Mouse (Mus musculus) liver, embryonic 14.5 days (tissue): ENCODE results near the gene Dusp8. TPM values are rescaled to one million over a fixed set of nuclear protein-coding genes. Genes with fewer than 3 reads are reported as not detected.
A peak's percentile ranks its signal among the peaks of the same experiment; 100 is the strongest.

Experiments
- ATAC-seq: fragments of 200-750 bp; cut with Nextera tagmentation; 2 replicates; pipeline ENCODE4 v1.8.0; 2017; ENCODE audit warnings: moderate number of reproducible peaks, mild to moderate bottlenecking, moderate library complexity; ENCODE audit not compliant: insufficient read depth
- DNase-seq, 3 experiments: peaks; one replicate each; pipeline ENCODE4 v3.0.0-alpha.2; 2012 to 2013; ENCODE audit warnings: low read depth in 3 of 3, low spot score in 3 of 3
- H3K27ac ChIP-seq: fragments of 300-500 bp; sonication (generic); 2 replicates; pipeline ENCODE4 v1.5.1; 2014; ENCODE audit warnings: moderate library complexity, mild to moderate bottlenecking, control low read depth, inconsistent platforms
- H3K27me3 ChIP-seq: fragments of 300-500 bp; sonication (generic); 2 replicates; pipeline ENCODE4 v1.6.1; 2014; ENCODE audit warnings: mild to moderate bottlenecking, low read length, moderate library complexity; ENCODE audit not compliant: control insufficient read depth, insufficient read depth
- H3K36me3 ChIP-seq: fragments of 300-500 bp; sonication (generic); replicated peaks from 2 replicates; pipeline ENCODE4 v1.6.1; 2014; ENCODE audit warnings: low read depth; ENCODE audit not compliant: control insufficient read depth, insufficient read depth
- H3K4me1 ChIP-seq, 2 experiments: fragments of 200-500 bp in 1 of 2; fragments of 300-500 bp in 1 of 2; sonication (generic) in 1 of 2; replicated peaks; 2 replicates each; pipeline ENCODE4 v1.6.1; 2012 to 2014; ENCODE audit warnings: antibody characterized with exemption in 1 of 2, inconsistent platforms in 1 of 2, low read length in 1 of 2; ENCODE audit not compliant: control insufficient read depth in 2 of 2, insufficient read depth in 2 of 2
- H3K4me2 ChIP-seq: fragments of 300-500 bp; sonication (generic); 2 replicates; pipeline ENCODE4 v1.6.1; 2014; ENCODE audit warnings: low read depth, mild to moderate bottlenecking, control low read depth, moderate library complexity
- H3K4me3 ChIP-seq, 2 experiments: fragments of 200-500 bp in 1 of 2; fragments of 300-500 bp in 1 of 2; sonication (generic) in 1 of 2; 2 replicates each; pipeline ENCODE4 v1.5.1; 2012 to 2014; ENCODE audit warnings: low read depth in 2 of 2, low read length in 2 of 2, mild to moderate bottlenecking in 2 of 2, control low read depth in 1 of 2, inconsistent platforms in 1 of 2, moderate library complexity in 1 of 2; ENCODE audit not compliant: insufficient read depth in 1 of 2
- H3K9ac ChIP-seq: fragments of 300-500 bp; sonication (generic); replicated peaks from 2 replicates; pipeline ENCODE4 v1.6.1; 2014; ENCODE audit warnings: mild to moderate bottlenecking, control low read depth, moderate library complexity
- H3K9me3 ChIP-seq: fragments of 300-500 bp; sonication (generic); 2 replicates; pipeline ENCODE4 v1.6.1; 2016; ENCODE audit warnings: low read length, mixed read lengths; ENCODE audit not compliant: control insufficient read depth
- CTCF ChIP-seq: IDR thresholded peaks from 2 replicates; pipeline ENCODE4 v1.5.1; 2016; ENCODE audit warnings: antibody characterized with exemption, low read depth, control low read depth
- EP300 ChIP-seq: IDR thresholded peaks from 2 replicates; pipeline ENCODE4 v1.6.1; 2016; ENCODE audit warnings: antibody characterized with exemption, low read depth
- WGBS: fragments of 180-500 bp; shearing (Covaris S2); extraction: QIAGEN DNeasy Blood & Tissue Kit; methylation state at CpG from one replicate; pipeline ENCODE4 v1.1.7; 2014; ENCODE audit not compliant: insufficient replicate concordance; 5-methylcytosine and 5-hydroxymethylcytosine counted together
- polyA plus RNA-seq, 2 experiments: library from polyadenylated mRNA; depleted of rRNA in 1 of 2; stranded (reverse) in 1 of 2; unstranded in 1 of 2; fragments of >200 nt; fragmentation: Nextera tagmentation in 1 of 2; extraction: Ambion mirVana in 1 of 2; gene quantifications; 2 replicates each; pipeline versions ENCODE4 v1.2.1 to v1.2.3; 2012 to 2014

The Dusp8 gene
- polyA plus RNA-seq, 2 experiments, result 2.5 to 3.8 TPM

DNA sequence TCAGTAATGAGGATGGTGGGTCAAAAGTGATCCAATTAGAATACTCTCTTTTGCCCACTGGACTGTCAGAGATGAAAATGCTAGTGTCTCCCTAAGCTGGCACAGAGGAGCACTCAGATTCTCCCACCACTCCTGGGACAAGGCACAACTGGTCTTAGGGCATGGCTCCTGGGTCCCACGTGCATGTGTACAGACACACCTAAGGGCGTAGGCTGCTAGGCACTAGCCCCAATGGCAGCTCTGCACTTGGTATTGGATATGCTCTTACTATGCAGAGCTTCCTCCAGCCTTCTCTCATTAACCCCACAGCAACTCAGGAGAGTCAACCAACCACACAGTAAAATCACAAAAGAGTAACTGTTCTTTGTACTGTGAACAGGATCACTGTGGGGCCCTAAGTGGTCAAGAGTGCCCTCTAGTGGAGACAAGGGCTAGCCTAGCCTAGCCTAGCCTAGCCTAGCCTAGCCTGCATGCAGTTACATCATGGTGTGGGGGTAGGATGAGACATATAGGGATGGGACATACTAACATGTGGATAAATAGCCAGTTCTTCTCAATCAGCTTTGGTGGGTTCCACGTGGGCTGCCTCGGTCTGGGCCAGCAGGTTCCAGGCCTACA lies 58.0 kb downstream of the Dusp8 start:
- DNase-seq (no peak), ATAC-seq (peak; percentile 79)
- Histone ChIP-seq H3K27ac (no peak overlapping the region), H3K4me3 (no peak overlapping the region), H3K27me3 (no peaks in the 10 kb centered on the region), H3K9ac (no peak overlapping the region), H3K9me3 (no peaks in the 10 kb centered on the region), H3K4me1 (0 out of 4 replicates have a peak, but pooled peaks cover 0 to 3% of the 10 kb centered on the region in 2 experiments), H3K4me2 (no peak overlapping the region), H3K36me3 (no peaks in the 10 kb centered on the region; the same call in 1 of the 2 replicates)
- TF ChIP-seq CTCF (peak; percentile 95), EP300 (no peak)
- WGBS, result 68% methylated on average over 4 of the region's 4 CpGs

- H3K36me3 ChIP-seq, result no peaks in the 10 kb centered on the region
- no peak for ATAC-seq
- no peaks in the 10 kb centered on the region for H3K27me3 ChIP-seq
- no peak overlapping the region for H3K4me3 ChIP-seq
- H3K9me3 ChIP-seq, result no peaks in the 10 kb centered on the region
- 0 out of 4 replicates have a peak, but pooled peaks cover 0 to 3% of the 10 kb centered on the region in 2 experiments for H3K4me1 ChIP-seq
- TF ChIP-seq CTCF (no peak), EP300 (no peak)
- no peak for DNase-seq
- 45% methylated on average over 2 of the region's 2 CpGs for WGBS
- no peak overlapping the region for H3K4me2 ChIP-seq
- no peak overlapping the region for H3K9ac ChIP-seq
- no peak overlapping the region for H3K27ac ChIP-seq
Measured at GRCm38 (mm10) chr7:142035048-142035811, 60.4 kb downstream of the Dusp8 start.

DNA sequence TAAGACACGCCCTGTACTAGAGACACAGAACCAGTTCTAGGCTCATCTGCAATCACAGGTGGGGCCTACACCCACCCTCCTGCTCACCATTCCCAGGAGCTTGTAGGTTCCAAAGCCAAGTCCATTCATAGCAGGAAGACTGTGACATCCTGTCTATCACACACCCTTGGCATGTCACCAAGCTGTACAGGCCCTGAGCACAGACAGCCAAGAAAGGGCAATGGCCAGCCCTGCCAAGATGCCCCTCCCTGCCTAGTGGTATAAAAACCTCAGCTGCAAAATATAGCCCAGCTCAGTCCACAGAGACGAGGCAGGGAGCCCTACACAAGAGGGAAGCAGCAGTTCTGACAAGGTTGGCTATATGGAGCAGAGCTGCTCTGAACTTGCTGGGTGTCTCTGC lies 61.4 kb downstream of the Dusp8 start:
- Histone ChIP-seq H3K4me2 (no peak overlapping the region), H3K27me3 (no peaks in the 10 kb centered on the region), H3K9ac (no peak overlapping the region), H3K27ac (no peak overlapping the region), H3K4me1 (0 out of 4 replicates have a peak, but pooled peaks cover 0 to 3% of the 10 kb centered on the region in 2 experiments), H3K36me3 (no peaks in the 10 kb centered on the region), H3K4me3 (no peak overlapping the region), H3K9me3 (no peaks in the 10 kb centered on the region)
- WGBS, result 65% methylated on average over 2 of the region's 2 CpGs
- no peak for DNase-seq
- no peak for ATAC-seq
- TF ChIP-seq CTCF (no peak), EP300 (no peak)

DNA sequence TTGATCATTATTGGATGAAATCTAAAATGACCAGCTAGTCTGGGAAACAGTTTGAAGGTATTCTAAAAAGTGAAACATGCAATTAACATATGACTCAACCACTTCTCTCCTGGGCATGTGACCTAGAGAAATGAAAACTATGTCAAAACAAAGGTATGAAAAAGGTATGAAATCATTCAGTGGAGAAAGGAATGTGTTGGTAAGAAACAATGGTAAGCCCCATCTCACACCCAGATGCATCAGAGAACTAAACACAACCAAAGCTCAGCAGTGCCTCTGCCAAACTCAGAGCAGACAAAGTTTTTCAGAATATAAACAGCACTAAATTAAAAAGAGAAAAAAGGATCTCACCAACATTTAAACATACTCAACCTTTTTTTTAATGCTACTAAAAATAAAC lies 65.6 kb downstream of the Dusp8 start:
- Histone ChIP-seq H3K9ac (no peak overlapping the region), H3K4me2 (no peak overlapping the region), H3K9me3 (no peaks in the 10 kb centered on the region), H3K27me3 (no peaks in the 10 kb centered on the region), H3K27ac (no peak overlapping the region), H3K4me3 (no peak overlapping the region), H3K36me3 (no peaks in the 10 kb centered on the region), H3K4me1 (peaks cover 0 to 17% of the 10 kb centered on the region in 2 experiments; a peak in 3 of 4 replicates)
- TF ChIP-seq CTCF, result no peak
- TF ChIP-seq EP300, result no peak
- ATAC-seq (no peak), DNase-seq (no peak)

Other genes with a start within 250 kb of the Dusp8 start
- 13.5 and 15.3 TPM in 2 replicates for gene Tollip, start 177.3 kb downstream of the Dusp8 start, polyA plus RNA-seq (2012; rRNA removed)
- 18.0 and 19.7 TPM in 2 replicates for gene Tollip, start 177.3 kb downstream of the Dusp8 start, polyA plus RNA-seq (2014; fragmentation: Nextera tagmentation; extraction: Ambion mirVana)
- gene Brsk2, start 146.1 kb downstream of the Dusp8 start, polyA plus RNA-seq (2012; rRNA removed), result 0.03 and 0.29 TPM in 2 replicates
- gene Brsk2, start 146.1 kb downstream of the Dusp8 start, polyA plus RNA-seq (2014; fragmentation: Nextera tagmentation; extraction: Ambion mirVana), result 0.05 and 0.10 TPM in 2 replicates
- 33.9 and 41.5 TPM in 2 replicates for gene Mob2, start 34.8 kb downstream of the Dusp8 start, polyA plus RNA-seq (2012; rRNA removed)
- 68.8 and 75.6 TPM in 2 replicates for gene Mob2, start 34.8 kb downstream of the Dusp8 start, polyA plus RNA-seq (2014; fragmentation: Nextera tagmentation; extraction: Ambion mirVana)
- not detected in 2 replicates for gene Gm45618, start 24.9 kb upstream of the Dusp8 start, polyA plus RNA-seq (2012; rRNA removed)
- not detected in 2 replicates for gene Gm45618, start 24.9 kb upstream of the Dusp8 start, polyA plus RNA-seq (2014; fragmentation: Nextera tagmentation; extraction: Ambion mirVana)
- not detected in 2 replicates for gene Gm39115, start 40.2 kb upstream of the Dusp8 start, polyA plus RNA-seq (2012; rRNA removed)
- gene Gm39115, start 40.2 kb upstream of the Dusp8 start, polyA plus RNA-seq (2014; fragmentation: Nextera tagmentation; extraction: Ambion mirVana), result not detected in 2 replicates
- gene Gm45337, start 48.8 kb upstream of the Dusp8 start, polyA plus RNA-seq (2012; rRNA removed), result not detected in 2 replicates
- not detected in 2 replicates for gene Gm45337, start 48.8 kb upstream of the Dusp8 start, polyA plus RNA-seq (2014; fragmentation: Nextera tagmentation; extraction: Ambion mirVana)
- gene Gm29735, start 61.3 kb upstream of the Dusp8 start, polyA plus RNA-seq (2012; rRNA removed), result not detected in 2 replicates
- gene Gm29735, start 61.3 kb upstream of the Dusp8 start, polyA plus RNA-seq (2014; fragmentation: Nextera tagmentation; extraction: Ambion mirVana), result not detected in 2 replicates
- gene Gm4553, start 69.9 kb upstream of the Dusp8 start, polyA plus RNA-seq (2012; rRNA removed), result not detected in 2 replicates
- gene Gm4553, start 69.9 kb upstream of the Dusp8 start, polyA plus RNA-seq (2014; fragmentation: Nextera tagmentation; extraction: Ambion mirVana), result not detected in 2 replicates
- not detected in 2 replicates for gene Krtap5-2, start 80.2 kb upstream of the Dusp8 start, polyA plus RNA-seq (2012; rRNA removed)
- gene Krtap5-2, start 80.2 kb upstream of the Dusp8 start, polyA plus RNA-seq (2014; fragmentation: Nextera tagmentation; extraction: Ambion mirVana), result not detected in 2 replicates
- not detected in 2 replicates for gene Gm10153, start 94.5 kb upstream of the Dusp8 start, polyA plus RNA-seq (2012; rRNA removed)
- not detected in 2 replicates for gene Gm10153, start 94.5 kb upstream of the Dusp8 start, polyA plus RNA-seq (2014; fragmentation: Nextera tagmentation; extraction: Ambion mirVana)
- gene Krtap5-3, start 105.5 kb upstream of the Dusp8 start, polyA plus RNA-seq (2012; rRNA removed), result not detected in 2 replicates
- gene Krtap5-3, start 105.5 kb upstream of the Dusp8 start, polyA plus RNA-seq (2014; fragmentation: Nextera tagmentation; extraction: Ambion mirVana), result not detected in 2 replicates
- gene Gm7579, start 116.0 kb upstream of the Dusp8 start, polyA plus RNA-seq (2012; rRNA removed), result not detected in 2 replicates
- gene Gm7579, start 116.0 kb upstream of the Dusp8 start, polyA plus RNA-seq (2014; fragmentation: Nextera tagmentation; extraction: Ambion mirVana), result not detected in 2 replicates
- gene Krtap5-5, start 134.1 kb upstream of the Dusp8 start, polyA plus RNA-seq (2012; rRNA removed), result not detected in 2 replicates
- gene Krtap5-5, start 134.1 kb upstream of the Dusp8 start, polyA plus RNA-seq (2014; fragmentation: Nextera tagmentation; extraction: Ambion mirVana), result not detected in 2 replicates
- not detected in 2 replicates for gene Gm40460, start 145.2 kb upstream of the Dusp8 start, polyA plus RNA-seq (2012; rRNA removed)
- not detected in 2 replicates for gene Gm40460, start 145.2 kb upstream of the Dusp8 start, polyA plus RNA-seq (2014; fragmentation: Nextera tagmentation; extraction: Ambion mirVana)
- gene Gm2431, start 162.5 kb upstream of the Dusp8 start, polyA plus RNA-seq (2012; rRNA removed), result not detected in 2 replicates
- gene Gm2431, start 162.5 kb upstream of the Dusp8 start, polyA plus RNA-seq (2014; fragmentation: Nextera tagmentation; extraction: Ambion mirVana), result not detected in 2 replicates
- gene Gm4559, start 178.5 kb upstream of the Dusp8 start, polyA plus RNA-seq (2012; rRNA removed), result not detected in 2 replicates
- gene Gm4559, start 178.5 kb upstream of the Dusp8 start, polyA plus RNA-seq (2014; fragmentation: Nextera tagmentation; extraction: Ambion mirVana), result not detected in 2 replicates
- gene Krtap5-1, start 201.3 kb upstream of the Dusp8 start, polyA plus RNA-seq (2012; rRNA removed), result not detected in 2 replicates
- gene Krtap5-1, start 201.3 kb upstream of the Dusp8 start, polyA plus RNA-seq (2014; fragmentation: Nextera tagmentation; extraction: Ambion mirVana), result not detected in 2 replicates
- gene Krtap5-4, start 207.7 kb upstream of the Dusp8 start, polyA plus RNA-seq (2012; rRNA removed), result not detected in 2 replicates
- not detected in 2 replicates for gene Krtap5-4, start 207.7 kb upstream of the Dusp8 start, polyA plus RNA-seq (2014; fragmentation: Nextera tagmentation; extraction: Ambion mirVana)